Comparison of ENCODE assay signal across 10 mouse cellular contexts in the genomic region with DNA sequence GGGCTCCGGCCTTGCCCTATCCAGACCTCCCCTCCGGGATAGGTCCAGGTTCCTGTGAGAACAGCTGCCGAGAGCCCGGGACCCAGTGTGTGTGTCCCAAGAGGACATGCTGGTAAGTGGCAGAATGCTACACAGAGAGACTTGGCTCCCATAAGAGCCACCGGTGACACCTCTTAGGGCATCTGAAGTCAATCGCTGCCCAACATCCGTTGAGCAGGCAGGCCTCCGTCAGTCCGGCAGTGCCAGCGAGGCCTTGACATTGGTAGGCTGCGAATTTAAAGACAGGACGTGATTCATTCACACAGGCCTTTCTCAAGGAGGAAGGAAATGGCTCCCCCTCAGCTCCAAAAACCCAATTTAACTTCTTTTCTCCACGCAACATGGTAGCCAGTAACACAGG. TPM values are rescaled to one million over a fixed set of nuclear protein-coding genes. Genes with fewer than 3 reads are reported as not detected.
DNase-seq lines count a peak whose midpoint lies in the region; ATAC-seq and TF ChIP-seq lines count a peak whose summit lies in the region.
"Had no signal": no experiment of that assay in that cellular context is flagged by ENCODE, and none has a peak within 500 bp of the region (broad histone marks: within the 10 kb centered on the region; RNA-seq: fewer than 3 reads in every experiment).

No protein-coding gene starts in this region.

- H3K9ac ChIP-seq in heart, adult 2 months (ENCODE audit: low read depth, low read length), result peak overlapping the region; percentile 64
- no peak overlapping the region for H3K9ac ChIP-seq in embryonic facial prominence, embryonic 13.5 days
- no peak overlapping the region for H3K9ac ChIP-seq in intestine, embryonic 15.5 days

- ATAC-seq in embryonic facial prominence, embryonic 13.5 days (ENCODE audit: insufficient number of reproducible peaks, insufficient read depth, low FRiP score, low TSS enrichment, low read depth), result no peak
- ATAC-seq in intestine, embryonic 15.5 days, result no peak

- intact Hi-C loops in heart, adult 2 months (cut with DNase I), result loop anchor here (1.0 to 2.0 kb wide), 3 partner anchors 9 to 77 kb away; no protein-coding TSS in a partner anchor
- intact Hi-C loops in heart, postnatal 25 days (cut with DNase I), result no loop called here

- H3K79me2 ChIP-seq in heart, adult 2 months (replicated peaks; ENCODE audit: control insufficient read depth, insufficient read depth, low read length), result no peaks in the 10 kb centered on the region

- peak overlapping the region; percentile 22; the same call in 1 of the 2 replicates for H3K4me3 ChIP-seq in heart, adult 2 months
- H3K4me3 ChIP-seq in embryonic facial prominence, embryonic 13.5 days, result no peak overlapping the region
- H3K4me3 ChIP-seq in intestine, embryonic 15.5 days (replicated peaks), result no peak overlapping the region
- H3K4me3 ChIP-seq in midbrain, embryonic 10.5 days, result no peak overlapping the region

- no peak overlapping the region for H3K4me2 ChIP-seq in embryonic facial prominence, embryonic 13.5 days
- no peak overlapping the region for H3K4me2 ChIP-seq in intestine, embryonic 15.5 days (replicated peaks)

- no peaks in the 10 kb centered on the region for H3K27me3 ChIP-seq in heart, adult 2 months (ENCODE audit: control insufficient read depth, insufficient read depth, low read length)
- H3K27me3 ChIP-seq in embryonic facial prominence, embryonic 13.5 days, result no peaks in the 10 kb centered on the region
- no peaks in the 10 kb centered on the region for H3K27me3 ChIP-seq in intestine, embryonic 15.5 days (replicated peaks)
- no peaks in the 10 kb centered on the region for H3K27me3 ChIP-seq in midbrain, embryonic 10.5 days (ENCODE audit: low read depth, poor library complexity, severe bottlenecking)

- no peak for TF ChIP-seq CTCF in heart, adult 2 months (IDR thresholded peaks at IDR 0.05)

- peak overlapping the region; percentile 98 for H3K27ac ChIP-seq in heart, adult 2 months
- H3K27ac ChIP-seq in embryonic facial prominence, embryonic 13.5 days, result peak overlapping the region; percentile 62; the same call in 1 of the 2 replicates
- H3K27ac ChIP-seq in intestine, embryonic 15.5 days, result peak overlapping the region; percentile 66
- peak overlapping the region; percentile 72 for H3K27ac ChIP-seq in midbrain, embryonic 10.5 days (replicated peaks)

- TF ChIP-seq POLR2A in heart, adult 2 months (IDR thresholded peaks at IDR 0.05; ENCODE audit: insufficient read depth, low read depth, low read length), result no peak

- peaks cover 2% of the 10 kb centered on the region for H3K36me3 ChIP-seq in heart, adult 2 months (ENCODE audit: control insufficient read depth, insufficient read depth, low read length)
- no peaks in the 10 kb centered on the region for H3K36me3 ChIP-seq in embryonic facial prominence, embryonic 13.5 days
- H3K36me3 ChIP-seq in intestine, embryonic 15.5 days, result no peaks in the 10 kb centered on the region
- H3K36me3 ChIP-seq in midbrain, embryonic 10.5 days, result no peaks in the 10 kb centered on the region

- 46% methylated on average over 13 of the region's 13 CpGs for WGBS in heart, adult 2 months
- 82% methylated on average over 13 of the region's 13 CpGs for WGBS in embryonic facial prominence, embryonic 13.5 days
- WGBS in intestine, embryonic 15.5 days, result 80% methylated on average over 13 of the region's 13 CpGs
- WGBS in midbrain, embryonic 10.5 days, result 84% methylated on average over 13 of the region's 13 CpGs

- no peaks in the 10 kb centered on the region for H3K9me3 ChIP-seq in embryonic facial prominence, embryonic 13.5 days
- H3K9me3 ChIP-seq in intestine, embryonic 15.5 days, result no peaks in the 10 kb centered on the region
- H3K9me3 ChIP-seq in midbrain, embryonic 10.5 days (replicated peaks), result no peaks in the 10 kb centered on the region

- no peak for TF ChIP-seq EP300 in heart, adult 2 months (IDR thresholded peaks at IDR 0.05; ENCODE audit: insufficient read depth, low read depth, low read length)

- peak in 1 of 2 experiments; percentile 63 for DNase-seq in heart, adult 2 months
- DNase-seq in heart, postnatal 25 days (ENCODE audit: low spot score), result no peak
- no peak for DNase-seq in midbrain, embryonic 10.5 days (ENCODE audit: low spot score)
- DNase-seq in cerebellum, postnatal 14 days, result no peak
- no peak for DNase-seq in embryo, embryonic 10 days (ENCODE audit: low spot score)
- DNase-seq in Muller cell, postnatal 12 days (ENCODE audit: inconsistent ontology term), result no peak
- DNase-seq: cerebellum, adult 18-20 months had no signal

- peaks cover 50% of the 10 kb centered on the region for H3K4me1 ChIP-seq in heart, adult 2 months (ENCODE audit: control insufficient read depth, insufficient read depth, low read length)
- H3K4me1 ChIP-seq in embryonic facial prominence, embryonic 13.5 days, result peaks cover 25% of the 10 kb centered on the region
- H3K4me1 ChIP-seq in intestine, embryonic 15.5 days (replicated peaks), result peaks cover 33% of the 10 kb centered on the region
- peaks cover 44% of the 10 kb centered on the region for H3K4me1 ChIP-seq in midbrain, embryonic 10.5 days

RNA-seq across cellular contexts. Expression of gene 2900026A02Rik, which starts 11.1 kb away (rescaled TPM):
- 10 to 100 TPM; 19.2 to 21.4 TPM for total RNA-seq in heart, adult 2 months (2021)
- 18.0 and 24.5 TPM in 2 replicates for polyA plus RNA-seq in heart, adult 2 months (2012; rRNA removed)
- total RNA-seq in heart, postnatal 25 days (2021), result 10 to 100 TPM; 21.3 to 26.1 TPM
- polyA plus RNA-seq in embryonic facial prominence, embryonic 13.5 days (2015; fragmentation: Nextera tagmentation; extraction: Ambion mirVana), result 8.6 and 10.2 TPM in 2 replicates
- 10.0 and 10.7 TPM in 2 replicates for polyA plus RNA-seq in intestine, embryonic 15.5 days (2015; fragmentation: Nextera tagmentation; extraction: Ambion mirVana)
- 2.7 and 2.9 TPM in 2 replicates for polyA plus RNA-seq in midbrain, embryonic 10.5 days (2016; fragmentation: Nextera tagmentation; extraction: Ambion mirVana)

RNA-seq across cellular contexts. Expression of gene Tmem211, which starts 16.8 kb away (rescaled TPM):
- total RNA-seq in heart, adult 2 months (2021), result not detected
- polyA plus RNA-seq in heart, adult 2 months (2012; rRNA removed), result not detected in 2 replicates
- not detected for total RNA-seq in heart, postnatal 25 days (2021)
- polyA plus RNA-seq in embryonic facial prominence, embryonic 13.5 days (2015; fragmentation: Nextera tagmentation; extraction: Ambion mirVana), result 0.61 TPM in 1 of 2 replicates, not detected in the other
- not detected in 2 replicates for polyA plus RNA-seq in intestine, embryonic 15.5 days (2015; fragmentation: Nextera tagmentation; extraction: Ambion mirVana)
- polyA plus RNA-seq in midbrain, embryonic 10.5 days (2016; fragmentation: Nextera tagmentation; extraction: Ambion mirVana), result 0.10 TPM in 1 of 2 replicates, not detected in the other
- total RNA-seq: CH12.LX had no signal
